Mouse (Mus musculus): Measurements from ENCODE around the gene Serinc2. TPM values are rescaled to one million over a fixed set of nuclear protein-coding genes. Genes with fewer than 3 reads are reported as not detected.
A peak's percentile ranks its signal among the peaks of the same experiment; 100 is the strongest.

Serinc2 gene
- total RNA-seq, 2 experiments from 2014 or later, result not detected

DNA sequence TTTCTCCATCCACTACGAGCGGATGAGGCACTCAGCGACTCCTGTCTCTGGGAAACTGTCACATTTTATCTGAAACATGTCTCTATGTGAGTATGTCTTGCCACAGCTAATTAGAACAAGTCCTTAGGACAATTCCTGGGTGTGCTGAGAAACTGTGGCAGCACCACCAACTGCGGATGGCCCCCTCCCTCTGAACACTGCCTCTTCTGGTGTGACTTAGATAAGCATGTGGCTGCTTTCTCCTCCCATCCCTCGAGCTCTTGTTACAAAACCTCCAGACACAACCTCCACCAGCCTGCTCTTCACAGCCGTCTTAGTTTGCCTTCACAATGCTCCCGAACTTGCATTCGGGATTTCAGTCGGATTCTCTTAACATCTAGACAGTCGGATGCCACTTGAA lies 65.1 kb downstream of the Serinc2 start:
- peak; percentile 65; the same call in 1 of the 2 replicates for ATAC-seq (replicated peaks; ENCODE audit: low FRiP score, poor library complexity, severe bottlenecking)

DNA sequence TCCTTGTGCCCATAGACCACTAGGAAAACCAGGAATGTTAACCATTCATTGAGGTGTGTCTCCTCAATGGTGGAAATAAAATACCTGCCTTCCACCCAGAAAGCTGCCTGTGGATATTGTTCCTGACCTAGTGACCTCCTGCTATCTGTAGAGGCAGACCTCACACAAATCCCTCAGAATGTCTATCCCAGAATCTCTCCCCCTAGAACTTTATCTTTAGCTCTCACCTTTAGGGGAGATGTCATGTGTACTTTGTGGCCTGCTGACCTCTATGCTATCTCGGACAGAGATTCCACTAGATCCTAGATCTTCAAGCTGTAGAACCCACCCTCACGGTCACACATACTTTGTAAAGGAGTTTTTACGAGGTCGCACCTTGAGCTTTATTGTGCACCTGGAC lies 65.8 kb downstream of the Serinc2 start:
- no peak for ATAC-seq (replicated peaks; ENCODE audit: low FRiP score, poor library complexity, severe bottlenecking)

DNA sequence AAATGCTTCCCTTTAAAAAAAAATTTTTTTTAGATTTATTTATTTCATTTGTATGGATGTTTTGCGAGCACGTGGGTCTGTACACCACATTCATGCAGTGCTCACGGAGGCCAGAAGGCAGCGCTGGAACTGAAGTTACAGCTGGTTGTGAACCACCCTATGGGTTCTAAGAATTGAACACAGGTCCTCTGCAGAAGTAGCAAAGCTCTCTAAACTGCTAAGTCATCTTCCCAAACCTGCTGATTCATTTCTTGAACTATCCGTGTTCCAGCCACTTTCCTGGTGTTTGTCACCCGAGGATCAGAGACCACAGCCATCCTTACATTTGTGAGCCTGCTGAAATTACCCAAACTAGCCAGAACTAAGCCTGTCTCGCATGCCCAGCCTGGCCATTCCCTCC lies 66.6 kb downstream of the Serinc2 start:
- ATAC-seq (replicated peaks; ENCODE audit: low FRiP score, poor library complexity, severe bottlenecking), result peak; percentile 61

DNA sequence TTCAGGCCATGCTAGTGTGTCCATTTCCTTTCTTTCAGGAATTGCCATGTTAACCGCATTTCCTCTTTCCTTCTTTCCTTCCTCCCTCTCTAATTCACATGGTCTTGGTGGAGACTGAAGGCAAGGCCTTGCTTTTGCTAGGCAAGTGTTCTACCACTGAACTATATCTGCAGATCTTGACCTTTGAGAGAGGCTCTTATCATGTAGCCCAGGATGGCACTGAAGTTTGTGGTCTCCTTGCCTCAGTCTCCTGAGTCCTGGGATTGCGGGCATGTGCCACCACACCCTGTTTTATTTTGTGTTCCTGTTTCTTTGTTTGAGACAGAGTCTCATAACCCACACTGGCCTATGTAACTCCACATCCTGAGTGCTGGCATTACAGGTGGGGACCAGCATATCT lies 67.1 kb downstream of the Serinc2 start:
- ATAC-seq (replicated peaks; ENCODE audit: low FRiP score, poor library complexity, severe bottlenecking), result no peak

Other genes with a start within 250 kb of the Serinc2 start
- 5.8 TPM in 1 of 2 replicates, not detected in the other for gene Col16a1, start 231.4 kb downstream of the Serinc2 start, total RNA-seq (2015; ENCODE audit: low replicate concordance)
- gene Col16a1, start 231.4 kb downstream of the Serinc2 start, total RNA-seq (2017; ENCODE audit: low replicate concordance), result not detected in 2 replicates
- gene Pef1, start 176.6 kb downstream of the Serinc2 start, total RNA-seq (2015; ENCODE audit: low replicate concordance), result 44.7 and 45.3 TPM in 2 replicates
- 8.9 and 10.3 TPM in 2 replicates for gene Pef1, start 176.6 kb downstream of the Serinc2 start, total RNA-seq (2017; ENCODE audit: low replicate concordance)
- gene Hcrtr1, start 139.8 kb downstream of the Serinc2 start, total RNA-seq (2015; ENCODE audit: low replicate concordance), result not detected in 2 replicates
- gene Hcrtr1, start 139.8 kb downstream of the Serinc2 start, total RNA-seq (2017; ENCODE audit: low replicate concordance), result not detected in 2 replicates
- gene Tinagl1, start 104.1 kb downstream of the Serinc2 start, total RNA-seq (2015; ENCODE audit: low replicate concordance), result 199 and 217 TPM in 2 replicates
- 249 and 265 TPM in 2 replicates for gene Tinagl1, start 104.1 kb downstream of the Serinc2 start, total RNA-seq (2017; ENCODE audit: low replicate concordance)
- not detected in 2 replicates for gene Gm853, start 56.8 kb downstream of the Serinc2 start, total RNA-seq (2015; ENCODE audit: low replicate concordance)
- not detected in 2 replicates for gene Gm853, start 56.8 kb downstream of the Serinc2 start, total RNA-seq (2017; ENCODE audit: low replicate concordance)
- gene Fabp3, start 29.4 kb upstream of the Serinc2 start, total RNA-seq (2015; ENCODE audit: low replicate concordance), result not detected in 2 replicates
- not detected in 2 replicates for gene Fabp3, start 29.4 kb upstream of the Serinc2 start, total RNA-seq (2017; ENCODE audit: low replicate concordance)
- not detected in 2 replicates for gene Gm10570, start 29.5 kb upstream of the Serinc2 start, total RNA-seq (2015; ENCODE audit: low replicate concordance)
- not detected in 2 replicates for gene Gm10570, start 29.5 kb upstream of the Serinc2 start, total RNA-seq (2017; ENCODE audit: low replicate concordance)
- 15.5 and 19.1 TPM in 2 replicates for gene Zcchc17, start 80.7 kb upstream of the Serinc2 start, total RNA-seq (2015; ENCODE audit: low replicate concordance)
- gene Zcchc17, start 80.7 kb upstream of the Serinc2 start, total RNA-seq (2017; ENCODE audit: low replicate concordance), result 30.3 and 54.2 TPM in 2 replicates
- 35.0 and 69.6 TPM in 2 replicates for gene Snrnp40, start 80.9 kb upstream of the Serinc2 start, total RNA-seq (2015; ENCODE audit: low replicate concordance)
- gene Snrnp40, start 80.9 kb upstream of the Serinc2 start, total RNA-seq (2017; ENCODE audit: low replicate concordance), result 25.1 and 58.9 TPM in 2 replicates

Data from erythroid progenitor cell, adult 5-6 weeks (primary cell).